Mouse (Mus musculus) splenic B cell, adult 2 months (primary cell): Measurements from ENCODE around the gene Zfyve9.

Experiments
- DNase-seq: peaks from one replicate; pipeline ENCODE4 v3.0.0-alpha.2; 2011; ENCODE audit warnings: low read depth, low spot score
- H3K27me3 ChIP-seq: 2 replicates; pipeline ENCODE4 v1.6.1; 2012; ENCODE audit warnings: mild to moderate bottlenecking, low read length, moderate library complexity, mixed read lengths; ENCODE audit not compliant: control insufficient read depth, poor library complexity, insufficient read depth, severe bottlenecking
- H3K36me3 ChIP-seq: 2 replicates; pipeline ENCODE4 v1.6.1; 2012; ENCODE audit warnings: mild to moderate bottlenecking, low read length, moderate library complexity, mixed read lengths; ENCODE audit not compliant: control insufficient read depth, poor library complexity, insufficient read depth, severe bottlenecking

Gene Zfyve9

GRCm38 (mm10) chr4:108610935-108611334 is 169.7 kb downstream of the Zfyve9 start:
- Histone ChIP-seq H3K27me3 (no peaks in the 10 kb centered on the region), H3K36me3 (no peaks in the 10 kb centered on the region; the same call in 1 of the 2 replicates)
- no peak for DNase-seq

DNA sequence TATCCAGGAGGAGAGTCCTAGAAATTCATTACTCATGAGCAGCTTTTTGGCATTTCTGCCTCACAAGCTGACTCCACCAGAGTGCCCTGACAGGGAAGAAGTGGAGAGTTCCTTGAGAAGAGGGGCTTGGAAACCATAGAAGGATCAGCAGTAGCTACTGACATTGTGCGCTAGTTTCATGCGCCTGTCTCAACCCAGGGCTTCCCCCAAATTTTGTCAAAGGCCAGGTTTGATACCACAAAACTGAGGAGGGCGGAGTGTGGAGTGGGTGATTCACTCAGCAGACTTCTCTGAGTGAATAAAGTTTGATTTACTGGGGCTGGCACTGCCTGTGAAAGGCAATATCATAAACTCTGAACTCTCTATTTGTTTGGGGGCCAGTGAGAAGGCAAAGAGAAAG is 171.9 kb downstream of the Zfyve9 start:
- peaks cover 4% of the 10 kb centered on the region for H3K36me3 ChIP-seq
- H3K27me3 ChIP-seq, result no peaks in the 10 kb centered on the region
- DNase-seq, result no peak

DNA sequence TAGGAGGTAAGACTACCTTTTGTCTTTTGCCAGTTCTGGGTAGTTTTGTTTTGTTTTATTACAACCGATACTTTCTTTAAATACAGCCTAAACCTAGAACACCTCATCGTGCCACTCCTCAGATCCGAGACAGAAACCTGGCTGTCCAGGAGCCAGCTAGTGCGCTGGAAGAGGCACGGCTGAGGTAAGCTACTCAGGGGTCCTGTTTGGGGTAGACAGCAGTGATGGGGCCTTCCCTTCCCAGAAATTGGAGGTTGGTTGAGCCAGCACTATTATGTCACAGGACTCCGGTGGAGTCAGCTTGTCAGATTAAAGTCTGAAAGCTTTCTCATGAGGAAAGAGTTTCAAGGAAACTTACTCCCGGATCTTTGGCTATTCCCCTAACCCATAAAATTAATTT is 178.7 kb downstream of the Zfyve9 start:
- Histone ChIP-seq H3K27me3 (no peaks in the 10 kb centered on the region), H3K36me3 (peaks cover 4% of the 10 kb centered on the region; the same call in 1 of the 2 replicates)
- DNase-seq, result no peak

- H3K27me3 ChIP-seq, result no peaks in the 10 kb centered on the region
- DNase-seq, result no peak
- H3K36me3 ChIP-seq, result no peaks in the 10 kb centered on the region
Observed at GRCm38 (mm10) chr4:108598306-108598705, 182.3 kb downstream of the Zfyve9 start.

DNA sequence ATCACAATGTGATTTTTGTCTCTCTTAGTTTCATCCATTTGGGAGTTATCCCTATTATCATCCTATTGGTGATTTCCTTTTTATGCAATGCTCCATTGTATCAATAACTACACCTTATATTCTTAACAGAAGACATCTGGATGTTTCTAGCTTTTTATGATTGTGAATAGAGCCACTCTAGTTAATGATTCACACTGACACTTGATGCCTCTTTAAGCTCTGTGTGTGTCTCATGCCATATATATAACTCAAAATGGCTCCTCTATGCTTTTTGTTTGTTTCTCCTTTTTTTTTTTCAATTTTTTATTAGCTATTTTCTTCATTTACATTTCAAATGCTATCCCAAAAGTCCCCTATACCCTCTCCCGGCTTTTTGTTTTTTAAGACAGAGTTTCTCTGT is 184.8 kb downstream of the Zfyve9 start:
- no peak for DNase-seq
- Histone ChIP-seq H3K36me3 (no peaks in the 10 kb centered on the region), H3K27me3 (no peaks in the 10 kb centered on the region)

DNA sequence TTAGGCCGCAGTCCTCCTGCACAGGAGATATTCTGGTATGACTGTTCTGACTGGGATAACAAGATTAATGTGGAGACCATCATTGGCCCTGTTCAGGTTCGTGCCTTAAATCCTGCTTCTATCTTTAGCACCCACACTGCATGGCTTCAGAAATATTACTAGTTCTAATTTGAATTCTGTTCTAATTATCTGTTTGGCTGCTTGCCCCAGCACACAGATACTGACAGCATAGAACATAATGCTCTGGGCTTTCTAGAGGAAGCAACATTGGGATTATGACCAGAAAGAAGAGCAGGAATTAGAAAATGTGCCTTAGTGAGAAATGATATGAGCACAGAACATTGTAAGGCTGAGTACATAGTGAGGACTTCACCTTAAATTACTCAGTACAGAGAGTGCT is 187.2 kb downstream of the Zfyve9 start:
- Histone ChIP-seq H3K27me3 (no peaks in the 10 kb centered on the region), H3K36me3 (no peaks in the 10 kb centered on the region)
- DNase-seq, result no peak
